Mouse (Mus musculus): ENCODE results near the gene Zswim8. TPM values are rescaled to one million over a fixed set of nuclear protein-coding genes. Genes with fewer than 3 reads are reported as not detected.
A peak's percentile ranks its signal among the peaks of the same experiment; 100 is the strongest.

Gene Zswim8
- polyA plus RNA-seq, 1 experiment = 37.0 TPM

GRCm38 (mm10) chr14:20718443-20718842, 11.1 kb downstream of the Zswim8 start:
- no peaks in the 10 kb centered on the region for H3K27me3 ChIP-seq (ENCODE audit: control insufficient read depth, insufficient read depth, low read length, poor library complexity, severe bottlenecking)
- H3K4me1 ChIP-seq (ENCODE audit: control insufficient read depth, insufficient read depth, low read length) = no peaks in the 10 kb centered on the region
- H3K27ac ChIP-seq (ENCODE audit: insufficient read depth, low read length) = no peak overlapping the region
- H3K9ac ChIP-seq (ENCODE audit: low read depth, poor library complexity, severe bottlenecking) = no peak overlapping the region
- H3K4me3 ChIP-seq (ENCODE audit: low read depth, low read length) = no peak overlapping the region
- H3K36me3 ChIP-seq (ENCODE audit: control insufficient read depth, insufficient read depth, low read length, poor library complexity, severe bottlenecking) = no peaks in the 10 kb centered on the region
- TF ChIP-seq POLR2A (IDR thresholded peaks at IDR 0.05; ENCODE audit: insufficient read depth, low read length) = no peak
- TF ChIP-seq EP300 (IDR thresholded peaks at IDR 0.05; ENCODE audit: insufficient read depth, low read depth, low read length) = no peak
- no peak for TF ChIP-seq CTCF (IDR thresholded peaks at IDR 0.05; ENCODE audit: low read depth, low read length)
- no peaks in the 10 kb centered on the region for H3K9me3 ChIP-seq (replicated peaks; ENCODE audit: control insufficient read depth, insufficient read depth, low read length, poor library complexity, severe bottlenecking)

DNA sequence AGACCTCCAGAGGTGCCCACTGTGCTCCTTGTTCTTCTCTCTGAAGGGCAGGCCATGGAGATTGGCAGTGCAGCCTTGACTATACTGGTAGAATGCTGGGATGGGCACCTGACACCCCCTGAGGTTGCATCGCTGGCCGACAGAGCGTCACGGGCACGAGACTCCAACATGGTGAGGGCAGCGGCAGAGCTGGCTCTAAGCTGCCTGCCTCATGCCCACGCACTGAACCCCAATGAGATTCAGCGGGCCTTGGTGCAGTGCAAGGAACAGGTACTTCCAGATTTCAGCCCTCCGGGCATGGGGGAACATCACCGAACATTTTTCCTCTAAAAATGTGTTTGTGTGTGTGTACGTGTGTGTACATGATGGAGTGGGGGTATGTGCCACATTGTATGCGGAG, 12.4 kb downstream of the Zswim8 start:
- no peak overlapping the region for H3K9ac ChIP-seq (ENCODE audit: low read depth, poor library complexity, severe bottlenecking)
- no peak overlapping the region for H3K4me3 ChIP-seq (ENCODE audit: low read depth, low read length)
- no peaks in the 10 kb centered on the region for H3K9me3 ChIP-seq (replicated peaks; ENCODE audit: control insufficient read depth, insufficient read depth, low read length, poor library complexity, severe bottlenecking)
- H3K4me1 ChIP-seq (ENCODE audit: control insufficient read depth, insufficient read depth, low read length) = no peaks in the 10 kb centered on the region
- H3K27ac ChIP-seq (ENCODE audit: insufficient read depth, low read length) = no peak overlapping the region
- H3K36me3 ChIP-seq (ENCODE audit: control insufficient read depth, insufficient read depth, low read length, poor library complexity, severe bottlenecking) = no peaks in the 10 kb centered on the region
- H3K27me3 ChIP-seq (ENCODE audit: control insufficient read depth, insufficient read depth, low read length, poor library complexity, severe bottlenecking) = no peaks in the 10 kb centered on the region
- no peak for TF ChIP-seq CTCF (IDR thresholded peaks at IDR 0.05; ENCODE audit: low read depth, low read length)
- TF ChIP-seq POLR2A (IDR thresholded peaks at IDR 0.05; ENCODE audit: insufficient read depth, low read length) = no peak
- TF ChIP-seq EP300 (IDR thresholded peaks at IDR 0.05; ENCODE audit: insufficient read depth, low read depth, low read length) = no peak

- no peaks in the 10 kb centered on the region for H3K9me3 ChIP-seq (replicated peaks; ENCODE audit: control insufficient read depth, insufficient read depth, low read length, poor library complexity, severe bottlenecking)
- no peaks in the 10 kb centered on the region for H3K27me3 ChIP-seq (ENCODE audit: control insufficient read depth, insufficient read depth, low read length, poor library complexity, severe bottlenecking)
- H3K9ac ChIP-seq (ENCODE audit: low read depth, poor library complexity, severe bottlenecking) = no peak overlapping the region
- H3K27ac ChIP-seq (ENCODE audit: insufficient read depth, low read length) = no peak overlapping the region
- TF ChIP-seq EP300 (IDR thresholded peaks at IDR 0.05; ENCODE audit: insufficient read depth, low read depth, low read length) = no peak
- TF ChIP-seq POLR2A (IDR thresholded peaks at IDR 0.05; ENCODE audit: insufficient read depth, low read length) = no peak
- no peak for TF ChIP-seq CTCF (IDR thresholded peaks at IDR 0.05; ENCODE audit: low read depth, low read length)
- H3K4me1 ChIP-seq (ENCODE audit: control insufficient read depth, insufficient read depth, low read length) = no peaks in the 10 kb centered on the region
- H3K4me3 ChIP-seq (ENCODE audit: low read depth, low read length) = no peak overlapping the region
- no peaks in the 10 kb centered on the region for H3K36me3 ChIP-seq (ENCODE audit: control insufficient read depth, insufficient read depth, low read length, poor library complexity, severe bottlenecking)
Measured at GRCm38 (mm10) chr14:20721371-20721770, 14.0 kb downstream of the Zswim8 start.

GRCm38 (mm10) chr14:20723006-20723405, 15.7 kb downstream of the Zswim8 start:
- Histone ChIP-seq H3K4me3 (ENCODE audit: low read depth, low read length) (no peak overlapping the region), H3K9me3 (replicated peaks; ENCODE audit: control insufficient read depth, insufficient read depth, low read length, poor library complexity, severe bottlenecking) (no peaks in the 10 kb centered on the region), H3K4me1 (ENCODE audit: control insufficient read depth, insufficient read depth, low read length) (no peaks in the 10 kb centered on the region), H3K36me3 (ENCODE audit: control insufficient read depth, insufficient read depth, low read length, poor library complexity, severe bottlenecking) (no peaks in the 10 kb centered on the region), H3K9ac (ENCODE audit: low read depth, poor library complexity, severe bottlenecking) (no peak overlapping the region), H3K27me3 (ENCODE audit: control insufficient read depth, insufficient read depth, low read length, poor library complexity, severe bottlenecking) (no peaks in the 10 kb centered on the region), H3K27ac (ENCODE audit: insufficient read depth, low read length) (no peak overlapping the region)
- TF ChIP-seq POLR2A (IDR thresholded peaks at IDR 0.05; ENCODE audit: insufficient read depth, low read length) (no peak), CTCF (IDR thresholded peaks at IDR 0.05; ENCODE audit: low read depth, low read length) (no peak), EP300 (IDR thresholded peaks at IDR 0.05; ENCODE audit: insufficient read depth, low read depth, low read length) (no peak)

DNA sequence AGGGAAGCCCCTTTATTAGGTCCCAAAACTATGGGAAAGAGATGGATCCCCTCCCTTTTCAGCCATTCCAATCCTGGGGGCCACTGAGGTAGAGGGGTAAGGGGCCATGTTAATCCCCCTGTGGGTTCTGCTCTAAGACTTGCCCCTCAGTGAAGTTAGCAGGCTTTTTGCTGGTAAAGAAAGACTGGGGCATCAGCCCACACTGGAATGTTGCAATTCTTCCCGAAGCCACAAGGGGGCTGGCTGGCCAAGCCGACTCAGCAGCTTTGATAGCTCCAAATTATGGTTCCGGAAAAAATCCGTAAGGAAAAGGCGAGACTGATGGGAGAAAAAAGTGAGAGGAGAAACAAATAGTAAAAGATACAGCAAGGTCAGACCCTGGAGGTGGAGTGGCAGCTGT, 16.7 kb downstream of the Zswim8 start:
- Histone ChIP-seq H3K36me3 (ENCODE audit: control insufficient read depth, insufficient read depth, low read length, poor library complexity, severe bottlenecking) (no peaks in the 10 kb centered on the region), H3K9me3 (replicated peaks; ENCODE audit: control insufficient read depth, insufficient read depth, low read length, poor library complexity, severe bottlenecking) (no peaks in the 10 kb centered on the region), H3K27me3 (ENCODE audit: control insufficient read depth, insufficient read depth, low read length, poor library complexity, severe bottlenecking) (no peaks in the 10 kb centered on the region), H3K27ac (ENCODE audit: insufficient read depth, low read length) (no peak overlapping the region), H3K4me1 (ENCODE audit: control insufficient read depth, insufficient read depth, low read length) (no peaks in the 10 kb centered on the region), H3K4me3 (ENCODE audit: low read depth, low read length) (no peak overlapping the region), H3K9ac (ENCODE audit: low read depth, poor library complexity, severe bottlenecking) (no peak overlapping the region)
- TF ChIP-seq CTCF (IDR thresholded peaks at IDR 0.05; ENCODE audit: low read depth, low read length) (peak; percentile 66), POLR2A (IDR thresholded peaks at IDR 0.05; ENCODE audit: insufficient read depth, low read length) (no peak)

- no peak for TF ChIP-seq CTCF (IDR thresholded peaks at IDR 0.05; ENCODE audit: low read depth, low read length)
- TF ChIP-seq POLR2A (IDR thresholded peaks at IDR 0.05; ENCODE audit: insufficient read depth, low read length) = no peak
- TF ChIP-seq EP300 (IDR thresholded peaks at IDR 0.05; ENCODE audit: insufficient read depth, low read depth, low read length) = no peak
- Histone ChIP-seq H3K4me3 (ENCODE audit: low read depth, low read length) (no peak overlapping the region), H3K4me1 (ENCODE audit: control insufficient read depth, insufficient read depth, low read length) (no peaks in the 10 kb centered on the region), H3K9me3 (replicated peaks; ENCODE audit: control insufficient read depth, insufficient read depth, low read length, poor library complexity, severe bottlenecking) (no peaks in the 10 kb centered on the region), H3K36me3 (ENCODE audit: control insufficient read depth, insufficient read depth, low read length, poor library complexity, severe bottlenecking) (no peaks in the 10 kb centered on the region), H3K27me3 (ENCODE audit: control insufficient read depth, insufficient read depth, low read length, poor library complexity, severe bottlenecking) (no peaks in the 10 kb centered on the region), H3K27ac (ENCODE audit: insufficient read depth, low read length) (no peak overlapping the region), H3K9ac (ENCODE audit: low read depth, poor library complexity, severe bottlenecking) (no peak overlapping the region)
Measured at GRCm38 (mm10) chr14:20725660-20726339, 18.4 kb downstream of the Zswim8 start.
